Mouse (Mus musculus): ENCODE measurements around the gene Lmo4. TPM values are rescaled to one million over a fixed set of nuclear protein-coding genes. Genes with fewer than 3 reads are reported as not detected.
A peak's percentile ranks its signal among the peaks of the same experiment; 100 is the strongest.

The Lmo4 gene
- polyA plus RNA-seq, 1 experiment from 2014 or later = 65.3 TPM

DNA sequence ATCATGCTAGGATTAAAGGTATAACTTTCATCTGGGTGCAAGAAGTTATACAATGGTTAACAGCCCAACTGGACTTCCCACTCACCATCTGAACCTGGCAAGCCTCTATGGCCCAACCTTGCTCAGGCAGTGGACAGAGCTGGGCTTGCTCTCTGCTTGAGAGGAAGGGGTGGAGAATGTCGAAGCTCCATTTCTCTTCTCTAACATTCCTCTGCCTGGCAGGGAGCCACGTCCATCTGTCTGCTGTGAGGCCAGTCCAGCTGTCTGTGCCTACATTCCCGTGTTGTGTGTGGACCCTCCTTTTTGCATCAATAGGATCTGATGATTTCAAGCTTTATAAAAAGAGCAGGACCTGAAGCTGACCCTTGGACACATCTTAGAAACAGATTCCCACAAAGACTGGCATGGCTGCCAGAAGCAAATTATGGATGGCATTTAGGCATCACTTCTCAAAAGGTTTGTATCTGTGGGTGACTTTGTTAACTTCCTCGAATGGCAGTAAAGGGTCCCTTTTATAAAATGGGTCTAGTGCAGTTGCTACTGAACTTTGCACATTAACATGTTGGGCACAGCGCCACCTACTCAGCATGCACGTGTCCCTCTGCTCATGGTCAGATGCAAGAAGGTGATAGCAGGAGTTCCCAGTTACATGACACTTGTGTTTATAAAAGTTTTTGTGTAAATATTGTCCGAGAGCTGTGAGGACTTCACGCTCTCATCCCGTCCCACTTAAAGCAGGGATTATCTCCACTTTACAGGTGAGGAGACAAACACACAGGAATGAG is 20.6 kb upstream of the Lmo4 start:
- H3K4me1 ChIP-seq (ENCODE audit: insufficient read depth, low read depth, low read length) = no peaks in the 10 kb centered on the region
- no peak overlapping the region for H3K9ac ChIP-seq (replicated peaks; ENCODE audit: low read depth)
- DNase-seq (ENCODE audit: low spot score) (no peak), ATAC-seq (no peak)
- no peak overlapping the region for H3K4me3 ChIP-seq (ENCODE audit: low read depth, low read length)
- no peaks in the 10 kb centered on the region for H3K36me3 ChIP-seq (ENCODE audit: insufficient read depth, low read length)
- H3K27ac ChIP-seq (ENCODE audit: low read length) = no peak overlapping the region
- no peaks in the 10 kb centered on the region for H3K9me3 ChIP-seq (ENCODE audit: low read length)
- H3K4me2 ChIP-seq (replicated peaks; ENCODE audit: low read depth, low read length) = no peak overlapping the region
- WGBS = 37% methylated on average over 9 of the region's 9 CpGs
- H3K27me3 ChIP-seq (replicated peaks; ENCODE audit: insufficient read depth, low read length) = no peaks in the 10 kb centered on the region
- TF ChIP-seq CTCF (IDR thresholded peaks at IDR 0.05) (no peak), EP300 (IDR thresholded peaks at IDR 0.05) (no peak)

DNA sequence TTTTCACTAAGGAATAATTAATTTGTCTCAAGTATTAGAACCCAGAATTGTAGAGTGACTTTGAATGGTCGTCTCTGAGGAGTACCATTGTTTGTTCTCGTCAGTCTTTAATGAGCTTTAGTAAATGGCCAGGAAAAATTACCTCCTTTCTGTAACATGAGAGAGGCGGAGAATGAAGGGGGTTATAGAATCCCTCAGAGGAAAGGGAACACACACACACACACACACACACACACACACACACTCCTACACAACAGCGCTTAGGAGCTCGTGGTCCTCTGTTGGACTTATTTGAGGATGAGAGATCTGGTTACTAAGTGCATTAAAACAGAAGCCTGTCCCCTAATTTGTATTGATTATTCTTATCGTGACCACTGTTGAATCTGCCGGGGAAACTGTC is 19.6 kb upstream of the Lmo4 start:
- 72% methylated on average over 7 of the region's 7 CpGs for WGBS
- DNase-seq (ENCODE audit: low spot score) (no peak), ATAC-seq (no peak)
- Histone ChIP-seq H3K36me3 (ENCODE audit: insufficient read depth, low read length) (no peaks in the 10 kb centered on the region), H3K4me2 (replicated peaks; ENCODE audit: low read depth, low read length) (no peak overlapping the region), H3K4me1 (ENCODE audit: insufficient read depth, low read depth, low read length) (no peaks in the 10 kb centered on the region), H3K4me3 (ENCODE audit: low read depth, low read length) (no peak overlapping the region), H3K27ac (ENCODE audit: low read length) (no peak overlapping the region), H3K27me3 (replicated peaks; ENCODE audit: insufficient read depth, low read length) (no peaks in the 10 kb centered on the region), H3K9me3 (ENCODE audit: low read length) (no peaks in the 10 kb centered on the region), H3K9ac (replicated peaks; ENCODE audit: low read depth) (no peak overlapping the region)
- TF ChIP-seq EP300 (IDR thresholded peaks at IDR 0.05) = no peak
- TF ChIP-seq CTCF (IDR thresholded peaks at IDR 0.05) = no peak

DNA sequence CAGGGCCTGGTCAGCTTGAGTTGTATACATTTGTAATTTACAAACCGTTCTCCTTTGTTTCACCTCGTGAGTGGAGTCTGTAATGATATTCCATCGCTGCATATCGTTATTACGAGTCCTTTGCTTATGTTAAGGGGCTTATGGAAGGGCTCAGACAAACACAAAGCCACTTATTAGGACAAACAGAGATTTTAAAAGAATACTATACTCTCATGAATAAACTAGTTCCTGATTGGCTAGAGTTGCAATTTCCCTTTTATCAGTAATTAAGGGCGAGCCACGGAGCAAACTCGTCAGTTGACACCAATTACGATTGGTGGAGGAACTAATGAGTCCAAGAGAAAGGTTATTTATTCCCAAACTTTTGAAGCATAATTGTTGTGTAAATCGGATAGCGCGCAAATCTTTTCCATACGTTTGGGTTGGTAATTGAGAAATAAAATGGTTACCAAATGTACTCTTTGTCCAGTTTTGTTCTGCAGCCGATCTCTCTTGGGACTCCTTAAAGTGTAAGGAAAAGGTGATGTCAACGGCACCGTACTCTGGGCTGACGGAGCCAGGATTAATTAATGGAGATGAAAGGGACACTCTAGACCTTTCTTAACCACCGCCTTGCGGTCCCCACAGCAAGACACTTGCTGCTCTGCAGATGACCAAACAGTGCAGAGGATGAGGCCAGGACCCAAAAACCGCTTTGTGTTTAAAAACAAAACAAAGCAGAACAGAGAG is 18.5 kb upstream of the Lmo4 start:
- DNase-seq (ENCODE audit: low spot score) (no peak), ATAC-seq (no peak)
- Histone ChIP-seq H3K27me3 (replicated peaks; ENCODE audit: insufficient read depth, low read length) (no peaks in the 10 kb centered on the region), H3K9ac (replicated peaks; ENCODE audit: low read depth) (no peak overlapping the region), H3K36me3 (ENCODE audit: insufficient read depth, low read length) (no peaks in the 10 kb centered on the region), H3K27ac (ENCODE audit: low read length) (no peak overlapping the region), H3K9me3 (ENCODE audit: low read length) (no peaks in the 10 kb centered on the region), H3K4me2 (replicated peaks; ENCODE audit: low read depth, low read length) (no peak overlapping the region), H3K4me3 (ENCODE audit: low read depth, low read length) (no peak overlapping the region), H3K4me1 (ENCODE audit: insufficient read depth, low read depth, low read length) (no peaks in the 10 kb centered on the region)
- no peak for TF ChIP-seq CTCF (IDR thresholded peaks at IDR 0.05)
- TF ChIP-seq EP300 (IDR thresholded peaks at IDR 0.05) = no peak
- WGBS = 83% methylated on average over 20 of the region's 20 CpGs

DNA sequence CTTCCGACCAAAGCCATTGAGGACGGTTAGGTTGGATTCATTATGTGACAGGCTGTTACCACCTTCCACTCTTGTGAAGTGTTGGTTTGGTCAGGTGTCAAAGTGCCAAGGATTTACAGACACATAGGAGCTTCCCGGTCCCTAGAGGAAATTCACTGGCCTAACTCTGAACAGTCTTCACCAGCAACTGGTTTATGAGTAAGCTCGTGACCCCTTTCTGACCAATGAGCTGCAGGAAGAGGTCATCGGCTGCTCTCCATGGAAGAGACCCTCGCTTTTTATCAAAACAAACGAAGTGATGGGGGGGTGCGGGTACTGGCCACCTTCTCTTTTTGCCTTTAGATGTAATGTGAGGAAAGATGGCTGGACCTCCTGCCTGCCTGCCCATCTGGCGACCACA is 17.4 kb upstream of the Lmo4 start:
- Histone ChIP-seq H3K4me3 (ENCODE audit: low read depth, low read length) (no peak overlapping the region), H3K9me3 (ENCODE audit: low read length) (no peaks in the 10 kb centered on the region), H3K36me3 (ENCODE audit: insufficient read depth, low read length) (no peaks in the 10 kb centered on the region), H3K4me1 (ENCODE audit: insufficient read depth, low read depth, low read length) (no peaks in the 10 kb centered on the region), H3K9ac (replicated peaks; ENCODE audit: low read depth) (no peak overlapping the region), H3K4me2 (replicated peaks; ENCODE audit: low read depth, low read length) (no peak overlapping the region), H3K27ac (ENCODE audit: low read length) (no peak overlapping the region), H3K27me3 (replicated peaks; ENCODE audit: insufficient read depth, low read length) (no peaks in the 10 kb centered on the region)
- ATAC-seq = no peak
- no peak for DNase-seq (ENCODE audit: low spot score)
- WGBS = 65% methylated on average over 9 of the region's 9 CpGs
- no peak for TF ChIP-seq EP300 (IDR thresholded peaks at IDR 0.05)
- TF ChIP-seq CTCF (IDR thresholded peaks at IDR 0.05) = no peak

DNA sequence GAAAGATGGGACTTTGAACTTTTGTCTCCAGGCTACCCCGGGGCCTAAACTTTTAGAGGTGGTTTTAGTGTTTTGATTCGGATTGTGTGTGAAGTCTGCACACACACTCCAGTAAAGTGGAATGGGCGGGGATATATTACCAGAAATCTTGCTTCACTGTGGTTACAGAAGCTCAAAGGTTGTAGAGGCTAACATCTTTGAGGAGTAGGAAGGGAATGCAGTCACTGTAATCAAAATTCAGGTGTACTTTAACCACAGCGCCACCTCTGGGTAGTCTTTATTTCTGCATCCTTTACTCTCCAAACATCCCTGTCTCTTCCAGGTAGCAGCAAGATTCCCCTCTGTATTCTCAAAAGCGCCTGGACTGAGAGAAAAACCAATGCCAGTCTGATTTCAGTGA is 2.5 kb upstream of the Lmo4 start:
- no peak for ATAC-seq
- H3K27ac ChIP-seq (ENCODE audit: low read length) = no peak overlapping the region
- WGBS = 43% methylated on average over 5 of the region's 5 CpGs
- H3K27me3 ChIP-seq (replicated peaks; ENCODE audit: insufficient read depth, low read length) = no peaks in the 10 kb centered on the region
- DNase-seq (ENCODE audit: low spot score) = peak; percentile 89
- H3K4me2 ChIP-seq (replicated peaks; ENCODE audit: low read depth, low read length) = no peak overlapping the region
- H3K4me3 ChIP-seq (ENCODE audit: low read depth, low read length) = no peak overlapping the region
- H3K36me3 ChIP-seq (ENCODE audit: insufficient read depth, low read length) = no peaks in the 10 kb centered on the region
- no peaks in the 10 kb centered on the region for H3K4me1 ChIP-seq (ENCODE audit: insufficient read depth, low read depth, low read length)
- no peaks in the 10 kb centered on the region for H3K9me3 ChIP-seq (ENCODE audit: low read length)
- TF ChIP-seq CTCF (IDR thresholded peaks at IDR 0.05) = peak; percentile 79
- TF ChIP-seq EP300 (IDR thresholded peaks at IDR 0.05) = peak; percentile 53
- no peak overlapping the region for H3K9ac ChIP-seq (replicated peaks; ENCODE audit: low read depth)

DNA sequence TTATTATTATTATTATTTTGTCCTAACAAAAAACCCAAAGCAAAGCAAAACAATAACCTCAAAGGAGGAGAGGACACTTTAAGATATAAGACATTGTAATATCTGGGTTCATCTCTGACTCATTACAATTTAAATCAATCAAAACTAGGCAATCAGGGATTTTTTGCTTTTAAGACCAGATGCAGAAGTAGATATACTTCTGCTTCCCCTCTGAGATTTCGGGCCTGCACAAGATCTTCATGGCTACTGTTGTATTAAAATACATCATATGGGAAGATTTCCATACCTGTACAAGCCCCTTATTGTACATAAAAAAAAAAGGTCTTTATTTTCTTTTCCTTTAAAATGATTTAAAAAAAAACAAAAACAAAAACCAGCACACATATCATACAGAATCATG is 1.9 kb upstream of the Lmo4 start:
- 87% methylated on average over 1 of the region's 1 CpGs for WGBS

More for the DNA sequence above, 1.9 kb upstream of the Lmo4 start:
- Histone ChIP-seq H3K27me3 (replicated peaks; ENCODE audit: insufficient read depth, low read length) (no peaks in the 10 kb centered on the region), H3K27ac (ENCODE audit: low read length) (no peak overlapping the region), H3K4me1 (ENCODE audit: insufficient read depth, low read depth, low read length) (no peaks in the 10 kb centered on the region), H3K4me3 (ENCODE audit: low read depth, low read length) (no peak overlapping the region), H3K4me2 (replicated peaks; ENCODE audit: low read depth, low read length) (no peak overlapping the region), H3K36me3 (ENCODE audit: insufficient read depth, low read length) (no peaks in the 10 kb centered on the region), H3K9ac (replicated peaks; ENCODE audit: low read depth) (no peak overlapping the region), H3K9me3 (ENCODE audit: low read length) (no peaks in the 10 kb centered on the region)
- ATAC-seq = no peak
- no peak for DNase-seq (ENCODE audit: low spot score)
- TF ChIP-seq CTCF (IDR thresholded peaks at IDR 0.05) (no peak), EP300 (IDR thresholded peaks at IDR 0.05) (no peak)

Data from lung, postnatal 0 days (tissue).